Mouse (Mus musculus) cerebellum, adult 8-10 months (tissue): Measurements from ENCODE around the gene Gtf2ird1.
"Not testable (repeated sequence)": the region's sequence is repeated elsewhere in the genome, so short reads cannot be mapped to it uniquely, and the experiment has no call there.

Experiments
- DNase-seq: peaks from one replicate; pipeline ENCODE4 v3.0.0; 2022

Gene Gtf2ird1

DNA sequence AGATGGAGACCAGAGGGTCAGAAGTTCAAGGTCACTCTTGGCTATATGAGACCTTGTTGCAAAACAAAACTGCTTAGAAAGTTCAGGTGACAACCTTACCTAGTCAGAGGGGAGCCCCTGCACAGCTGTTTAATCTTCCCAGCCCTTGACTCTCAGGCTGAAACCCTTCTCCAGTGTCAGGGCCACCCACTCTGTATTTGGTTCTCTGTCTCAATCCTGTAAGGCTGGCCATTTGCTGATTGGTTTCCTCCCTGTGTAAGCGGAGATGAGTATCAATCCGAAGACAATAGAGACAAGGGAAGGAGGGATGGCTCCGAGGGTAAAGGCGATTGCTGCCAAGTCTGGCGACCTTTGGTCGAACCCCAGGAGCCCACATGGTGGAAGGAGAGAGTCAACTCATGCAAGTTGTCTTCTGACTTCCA is 116.4 kb downstream of the Gtf2ird1 start:
- DNase-seq = no peak

DNA sequence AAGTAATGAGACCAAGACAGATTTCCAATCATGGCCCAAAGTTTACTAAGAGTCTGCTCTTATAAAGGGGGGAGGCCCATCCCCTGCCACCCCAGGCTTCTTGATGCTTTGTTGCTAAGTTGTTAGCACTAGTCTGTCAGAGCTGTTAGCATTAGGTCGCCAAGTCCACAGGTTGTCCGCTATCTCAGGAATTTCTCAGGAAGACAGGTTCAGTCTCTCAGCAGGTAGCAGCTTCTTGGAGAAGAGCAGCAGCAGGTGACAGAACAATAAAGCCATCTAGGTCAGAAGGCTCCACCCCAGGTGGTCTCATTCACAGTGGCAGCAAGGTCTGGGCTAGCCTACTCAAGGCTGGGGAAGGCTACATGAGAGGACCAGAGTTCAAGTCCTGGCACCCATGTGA is 119.5 kb downstream of the Gtf2ird1 start:
- DNase-seq = not testable (repeated sequence)

DNA sequence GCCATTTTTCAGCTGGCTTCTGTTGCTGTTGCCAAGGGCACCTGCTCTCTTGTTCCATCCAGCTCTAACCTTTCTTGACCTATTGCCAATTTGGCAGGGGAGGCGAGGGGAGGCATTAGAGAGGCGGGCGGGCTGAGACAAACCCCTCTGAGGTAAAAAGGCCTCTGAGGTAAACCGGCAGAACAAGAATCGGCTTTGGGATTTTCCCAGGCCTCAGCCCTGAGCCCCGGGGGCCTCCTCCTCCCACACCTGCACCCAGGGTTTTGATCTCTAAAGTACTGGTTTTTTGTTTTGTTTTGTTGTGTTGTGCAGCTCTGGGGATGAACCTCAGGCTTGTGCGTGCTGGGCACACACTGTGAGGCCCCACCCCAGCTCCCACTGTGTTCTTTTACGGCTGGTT is 123.8 kb downstream of the Gtf2ird1 start:
- no peak for DNase-seq

DNA sequence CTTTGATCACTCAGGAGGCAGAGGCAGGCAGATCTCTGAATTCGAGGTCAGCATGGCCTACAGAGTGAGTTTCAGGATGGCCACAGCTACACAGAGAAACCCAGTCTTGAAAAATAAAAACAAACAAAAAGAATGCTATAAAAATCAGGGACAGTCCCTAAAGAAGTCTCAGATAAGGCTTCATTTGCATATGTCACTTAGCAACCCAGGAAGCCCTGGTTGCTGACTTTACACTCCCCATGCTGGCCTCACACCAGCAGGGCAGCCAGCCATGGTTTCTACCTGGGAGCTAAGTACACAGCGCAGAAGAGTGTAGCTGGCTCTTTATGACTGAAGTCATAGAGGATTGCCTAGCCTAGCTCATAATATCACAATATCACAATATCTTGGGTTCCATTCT is 126.4 kb downstream of the Gtf2ird1 start:
- no peak for DNase-seq

- DNase-seq = no peak
Observed at GRCm38 (mm10) chr5:134329311-134329710, 127.2 kb downstream of the Gtf2ird1 start.

- no peak for DNase-seq
Observed at GRCm38 (mm10) chr5:134328482-134329001, 128.0 kb downstream of the Gtf2ird1 start.

DNA sequence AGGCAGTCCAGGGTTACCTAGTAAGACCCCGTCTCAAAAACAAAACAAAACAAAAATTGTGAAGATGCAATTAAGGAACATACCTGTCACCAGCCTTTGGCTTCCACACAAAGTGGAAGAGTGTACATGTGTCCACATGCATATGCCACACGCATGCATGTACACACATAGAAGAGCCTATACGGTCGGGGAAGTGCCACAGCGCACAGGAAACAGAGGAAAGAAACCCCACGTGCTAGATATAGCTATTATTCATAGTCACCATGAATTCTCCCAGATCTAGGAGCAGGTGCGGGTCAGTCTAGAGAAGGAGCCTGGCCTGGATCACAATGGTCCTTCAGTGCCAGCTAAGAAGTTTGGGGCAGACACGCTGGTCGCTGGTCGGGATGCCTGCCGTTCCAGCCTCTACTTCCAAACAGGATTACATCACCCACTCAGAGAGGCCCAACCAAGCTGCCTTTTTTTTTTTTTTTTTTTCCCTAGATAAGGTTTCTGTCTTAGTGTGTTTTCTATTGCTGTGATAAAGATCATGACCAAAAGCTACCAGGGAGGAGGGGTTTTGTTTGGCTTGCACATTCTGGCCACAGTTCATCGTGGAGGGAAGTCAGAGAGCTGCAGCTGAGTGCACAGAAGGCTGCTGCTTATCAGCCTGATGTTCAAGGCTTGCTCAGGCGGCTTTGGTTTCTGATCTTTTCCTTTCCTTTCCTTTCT is 130.5 kb downstream of the Gtf2ird1 start:
- DNase-seq = no peak

GRCm38 (mm10) chr5:134323869-134324268 is 132.6 kb downstream of the Gtf2ird1 start:
- no peak for DNase-seq

DNA sequence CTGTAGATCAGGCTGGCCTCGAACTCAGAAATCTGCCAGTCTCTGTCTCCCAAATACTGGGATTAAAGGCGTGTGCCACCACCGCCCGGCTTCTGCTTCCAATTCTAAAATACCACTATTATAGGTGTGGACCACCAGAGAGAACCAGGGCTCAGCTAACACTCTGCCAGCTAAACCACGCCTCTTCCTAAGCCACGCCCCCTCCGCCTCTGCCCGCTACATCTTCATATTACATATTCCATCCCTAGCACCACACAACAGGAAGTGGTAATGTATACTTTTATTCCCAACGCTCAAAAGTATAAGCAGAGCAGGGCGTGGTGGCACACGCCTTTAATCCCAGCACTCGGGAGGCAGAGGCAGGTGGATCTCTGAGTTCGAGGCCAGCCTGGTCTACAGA is 133.2 kb downstream of the Gtf2ird1 start:
- DNase-seq = no peak

- no peak for DNase-seq
Observed at GRCm38 (mm10) chr5:134322355-134322754, 134.2 kb downstream of the Gtf2ird1 start.

DNA sequence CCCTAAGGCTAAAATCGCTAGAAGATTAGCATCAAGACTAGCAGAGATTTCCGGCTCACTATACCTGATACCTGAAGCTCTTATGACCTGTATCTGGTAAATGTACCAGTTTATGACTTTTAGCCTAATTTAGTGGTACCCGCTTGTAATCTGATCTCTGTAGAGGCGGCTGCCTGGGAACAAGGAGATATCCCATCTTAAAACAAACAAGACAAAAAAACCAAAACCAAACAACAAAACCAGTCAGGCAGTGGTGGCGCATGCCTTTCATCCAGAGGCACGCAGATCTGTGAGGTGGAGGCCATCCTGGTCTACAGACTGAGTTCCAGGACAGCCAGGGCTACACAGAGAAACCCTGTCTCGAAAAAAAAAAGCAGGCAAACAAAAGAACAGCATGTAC is 134.8 kb downstream of the Gtf2ird1 start:
- no peak for DNase-seq

DNA sequence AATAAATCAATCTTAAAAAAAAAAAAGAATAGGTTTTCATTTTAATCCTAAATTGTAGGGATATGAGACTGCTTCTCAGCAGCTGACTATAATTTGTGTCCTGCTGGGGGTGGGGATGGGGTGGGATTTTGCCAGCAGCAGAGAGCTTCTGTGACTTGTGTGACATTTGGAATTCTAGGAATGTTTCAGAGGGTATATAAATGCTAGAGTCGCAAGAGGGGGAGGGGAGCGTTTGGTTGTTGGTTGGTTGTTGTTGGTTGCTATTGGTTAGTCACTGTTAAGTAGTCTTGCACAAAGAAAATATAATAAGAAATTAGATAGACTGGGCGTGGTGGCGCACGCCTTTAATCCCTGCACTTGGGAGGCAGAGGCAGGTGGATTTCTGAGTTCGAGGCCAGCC is 137.6 kb downstream of the Gtf2ird1 start:
- DNase-seq = no peak

GRCm38 (mm10) chr5:134316721-134317120 is 139.8 kb downstream of the Gtf2ird1 start:
- DNase-seq = no peak

DNA sequence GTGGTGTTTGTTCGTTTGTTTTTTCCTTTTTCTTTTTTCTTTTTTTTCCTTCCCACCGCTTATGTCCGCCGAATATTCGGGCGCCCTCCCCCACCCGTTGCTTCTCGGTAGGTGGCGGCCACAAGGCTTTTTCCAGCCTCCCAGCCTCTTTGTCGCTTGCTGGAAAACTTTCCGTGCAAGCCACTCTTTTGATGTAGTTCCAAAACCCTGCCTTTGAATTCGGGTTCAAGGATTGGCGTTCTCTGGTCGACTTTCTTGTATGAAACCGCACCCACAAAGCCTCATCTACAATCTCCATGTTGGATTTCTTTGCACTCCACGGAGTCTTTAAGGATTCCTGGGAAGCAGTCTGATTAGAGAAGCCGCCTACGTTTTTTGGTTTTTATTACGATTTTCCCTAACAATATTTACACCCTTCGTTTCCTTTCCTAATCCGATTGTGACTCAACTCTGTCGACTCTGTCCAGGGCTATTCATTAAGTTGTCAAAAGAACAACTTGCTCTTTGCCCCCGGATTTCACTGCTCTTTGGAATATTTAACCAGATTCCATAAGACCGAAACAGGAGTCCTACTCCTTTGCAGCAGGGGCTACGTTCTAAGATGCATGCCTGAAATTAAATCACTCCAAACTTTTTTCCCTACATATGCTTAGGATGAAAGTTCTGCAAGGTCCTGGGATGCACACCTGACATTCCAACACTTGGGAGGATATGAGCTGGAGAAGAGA is 140.7 kb downstream of the Gtf2ird1 start:
- no peak for DNase-seq

- DNase-seq = peak; percentile 94
Observed at GRCm38 (mm10) chr5:134314688-134315622, 141.6 kb downstream of the Gtf2ird1 start, which contains the start of gene Gtf2i. Gtf2i (minus strand) TSS chr5:134314760.

GRCm38 (mm10) chr5:134314068-134314674 is 142.3 kb downstream of the Gtf2ird1 start:
- DNase-seq = peak; percentile 60

DNA sequence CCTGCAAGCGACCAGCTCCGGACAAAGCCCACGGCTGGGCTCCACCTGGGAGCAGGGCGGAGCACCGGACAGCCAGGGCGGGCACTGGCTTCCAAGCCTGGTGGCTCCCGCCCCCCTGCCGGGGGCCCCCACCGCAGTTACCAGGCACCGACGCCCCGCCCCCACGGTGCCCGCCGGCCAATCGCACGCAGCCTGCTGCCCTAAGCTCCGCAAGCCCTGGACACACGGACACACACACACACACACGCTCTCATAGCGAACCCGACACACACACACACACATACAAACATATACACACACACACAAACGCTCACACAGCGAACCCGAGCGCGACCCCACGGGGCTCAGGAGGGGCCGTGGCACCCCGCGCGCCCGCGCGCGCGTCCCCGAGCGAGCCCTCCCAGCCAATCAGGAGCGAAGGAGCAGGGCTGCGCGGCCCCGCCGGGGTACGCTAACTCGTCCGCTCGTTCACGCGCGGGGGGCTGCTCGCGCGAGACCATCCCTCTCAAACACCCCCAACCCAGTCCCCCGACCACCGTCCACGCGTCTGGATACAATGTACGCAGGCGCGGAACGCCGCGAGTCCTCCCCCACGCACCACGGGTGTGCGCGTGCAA is 143.0 kb downstream of the Gtf2ird1 start:
- peak; percentile 92 for DNase-seq

DNA sequence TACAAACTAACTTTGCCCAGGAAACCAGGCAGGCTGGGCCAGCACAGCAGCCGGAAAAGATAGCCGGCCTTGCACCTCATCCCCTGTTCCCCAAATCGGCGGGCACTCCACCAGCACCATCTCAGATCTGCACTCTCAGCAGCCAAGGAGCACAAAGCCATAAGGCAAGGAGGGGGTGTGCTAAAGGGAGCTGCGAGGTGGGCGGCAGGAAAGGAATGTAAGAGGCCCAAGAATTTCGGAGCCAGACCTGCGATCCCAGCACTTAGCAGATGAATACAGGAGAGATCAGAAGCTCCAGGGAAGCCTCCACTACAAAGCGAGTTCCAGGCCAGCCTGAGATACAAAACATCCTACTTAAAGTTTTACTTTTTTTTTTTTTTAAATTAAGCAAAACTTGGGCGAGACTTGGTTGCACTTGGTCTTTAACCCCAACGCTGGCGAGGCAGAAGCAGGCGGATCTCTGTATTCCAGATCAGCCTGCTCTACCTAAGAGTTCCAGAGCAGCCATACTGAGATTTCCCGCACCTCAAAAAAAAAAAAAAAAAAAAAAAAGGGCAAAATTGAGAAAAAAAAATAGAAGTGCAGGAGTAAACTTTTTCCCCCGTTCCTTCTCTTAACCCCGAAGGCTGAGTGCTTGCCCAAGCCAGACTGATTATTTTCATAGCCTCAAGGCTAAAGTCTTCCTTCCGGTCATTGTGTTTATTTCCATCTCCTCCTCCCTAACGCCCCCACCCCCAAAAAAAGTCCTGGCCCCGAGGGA is 143.6 kb downstream of the Gtf2ird1 start:
- DNase-seq = no peak

DNA sequence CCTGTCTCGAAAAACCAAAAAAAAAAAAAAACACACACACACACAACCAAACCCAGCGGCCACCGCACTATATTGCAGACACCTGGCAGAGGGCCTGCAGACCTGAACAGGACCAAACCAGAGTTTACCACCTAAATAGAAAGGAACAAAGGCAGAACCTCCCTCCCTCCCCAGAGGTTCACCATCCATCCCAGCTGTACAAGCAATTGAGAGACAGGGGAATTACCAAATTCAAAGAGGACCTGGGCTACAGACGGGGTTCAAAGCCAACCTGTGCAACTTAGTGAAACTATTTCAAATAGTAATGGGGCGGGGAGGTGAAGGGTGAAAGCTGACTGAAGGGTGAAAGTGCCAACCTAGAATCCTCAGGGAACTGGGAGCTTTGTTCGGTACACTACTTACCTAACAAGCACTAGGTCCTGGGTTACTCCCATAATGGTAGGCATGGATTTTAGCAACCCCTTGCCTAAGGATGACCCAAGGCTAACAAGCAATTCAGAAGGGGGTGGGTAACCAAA is 144.6 kb downstream of the Gtf2ird1 start:
- DNase-seq = no peak

DNA sequence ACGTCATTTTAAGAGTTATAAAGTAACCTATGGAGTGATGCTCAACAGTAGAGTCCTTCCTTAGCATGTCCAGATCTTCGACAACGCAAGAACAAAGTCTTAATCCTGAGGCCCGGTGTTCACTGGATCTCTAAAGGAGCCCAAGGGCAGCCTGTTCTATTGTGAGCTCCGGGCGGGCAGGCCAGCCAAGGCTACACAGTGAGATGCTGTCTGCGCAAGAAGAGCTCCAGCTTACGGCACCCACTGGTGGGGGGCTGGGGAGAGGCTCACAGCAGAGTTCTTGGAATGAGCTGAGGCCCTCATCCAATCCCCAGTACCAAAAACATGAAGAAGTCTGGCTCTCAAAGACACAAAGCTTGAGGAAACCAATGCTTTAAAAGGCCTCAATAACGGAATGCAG is 146.3 kb downstream of the Gtf2ird1 start:
- no peak for DNase-seq

DNA sequence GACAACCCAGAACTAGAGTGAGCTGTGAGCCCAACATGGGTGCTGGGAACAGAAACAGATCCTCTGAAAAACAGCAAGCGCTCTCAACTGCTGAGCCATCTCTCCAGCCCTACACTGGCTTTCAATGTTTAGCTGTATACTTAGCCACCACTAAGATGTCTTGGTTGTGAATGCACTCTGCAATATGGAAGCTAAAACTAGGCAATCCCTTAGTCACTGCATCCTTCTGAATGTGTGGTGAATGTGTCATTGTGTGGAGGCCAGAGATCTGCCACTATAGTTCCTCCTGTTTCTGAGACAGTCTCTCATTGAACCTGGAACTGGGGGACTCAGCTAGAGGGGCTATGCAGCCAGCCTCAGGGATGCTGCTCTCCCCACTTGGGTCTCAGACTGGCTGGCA is 147.2 kb downstream of the Gtf2ird1 start:
- no peak for DNase-seq
